Mouse (Mus musculus) limb, embryonic 14.5 days (tissue): Measurements from ENCODE around the gene Nop53. TPM values are rescaled to one million over a fixed set of nuclear protein-coding genes. Genes with fewer than 3 reads are reported as not detected.
"Not testable (repeated sequence)": the region's sequence is repeated elsewhere in the genome, so short reads cannot be mapped to it uniquely, and the experiment has no call there.

ENCODE experiments used
- ATAC-seq: fragments of 200-750 bp; cut with Nextera tagmentation; 2 replicates; pipeline ENCODE4 v1.8.0; 2017; ENCODE audit warnings: low read depth, moderate number of reproducible peaks, moderate TSS enrichment; ENCODE audit not compliant: low FRiP score
- DNase-seq: peaks from one replicate; pipeline ENCODE4 v3.0.0-alpha.2; 2015; ENCODE audit warnings: low spot score
- H3K27ac ChIP-seq: fragments of 300-500 bp; sonication (generic); replicated peaks from 2 replicates; pipeline ENCODE4 v1.5.1; 2014; ENCODE audit warnings: low read depth, mild to moderate bottlenecking, low read length, moderate library complexity, mixed read lengths
- H3K27me3 ChIP-seq: fragments of 300-500 bp; sonication (generic); 2 replicates; pipeline ENCODE4 v1.6.1; 2014; ENCODE audit warnings: low read length, mixed read lengths; ENCODE audit not compliant: control insufficient read depth, insufficient read depth
- H3K36me3 ChIP-seq: fragments of 300-500 bp; sonication (generic); 2 replicates; pipeline ENCODE4 v1.6.1; 2014; ENCODE audit warnings: mild to moderate bottlenecking, low read length, moderate library complexity, mixed read lengths; ENCODE audit not compliant: control insufficient read depth, insufficient read depth
- H3K4me1 ChIP-seq: fragments of 300-500 bp; sonication (generic); 2 replicates; pipeline ENCODE4 v1.6.1; 2014; ENCODE audit warnings: antibody characterized with exemption, low read length, mixed read lengths; ENCODE audit not compliant: control insufficient read depth, insufficient read depth
- H3K4me2 ChIP-seq: fragments of 300-500 bp; sonication (generic); replicated peaks from 2 replicates; pipeline ENCODE4 v1.6.1; 2014; ENCODE audit warnings: low read depth, mild to moderate bottlenecking, low read length, moderate library complexity; ENCODE audit not compliant: severe bottlenecking
- H3K4me3 ChIP-seq: fragments of 300-500 bp; sonication (generic); replicated peaks from 2 replicates; pipeline ENCODE4 v1.5.1; 2014; ENCODE audit warnings: low read length
- H3K9ac ChIP-seq: fragments of 300-500 bp; sonication (generic); 2 replicates; pipeline ENCODE4 v1.6.1; 2014; ENCODE audit warnings: mild to moderate bottlenecking, low read depth, low read length, moderate library complexity; ENCODE audit not compliant: severe bottlenecking
- H3K9me3 ChIP-seq: fragments of 300-500 bp; sonication (generic); 2 replicates; pipeline ENCODE4 v1.6.1; 2016; ENCODE audit warnings: low read length; ENCODE audit not compliant: control insufficient read depth
- POLR2A ChIP-seq: fragments of 200-500 bp; IDR thresholded peaks from 2 replicates; pipeline ENCODE4 v1.8.0; 2012; ENCODE audit warnings: inconsistent platforms, mild to moderate bottlenecking, moderate library complexity, borderline replicate concordance; ENCODE audit not compliant: insufficient read depth, insufficient read length; ENCODE audit errors: extremely low read depth
- WGBS: fragments of 180-500 bp; shearing (Covaris S2); extraction: QIAGEN DNeasy Blood & Tissue Kit; methylation state at CpG from one replicate; pipeline ENCODE4 v1.1.7; 2014; 5-methylcytosine and 5-hydroxymethylcytosine counted together
- polyA plus RNA-seq, 2 experiments: library from polyadenylated mRNA; depleted of rRNA in 1 of 2; stranded (reverse) in 1 of 2; unstranded in 1 of 2; fragments of >200 nt; fragmentation: Nextera tagmentation in 1 of 2; extraction: Ambion mirVana in 1 of 2; gene quantifications; 2 replicates each; pipeline versions ENCODE4 v1.2.1 to v1.2.3; 2012 to 2014

Gene Nop53
- polyA plus RNA-seq, 2 experiments, result 176 to 192 TPM

DNA sequence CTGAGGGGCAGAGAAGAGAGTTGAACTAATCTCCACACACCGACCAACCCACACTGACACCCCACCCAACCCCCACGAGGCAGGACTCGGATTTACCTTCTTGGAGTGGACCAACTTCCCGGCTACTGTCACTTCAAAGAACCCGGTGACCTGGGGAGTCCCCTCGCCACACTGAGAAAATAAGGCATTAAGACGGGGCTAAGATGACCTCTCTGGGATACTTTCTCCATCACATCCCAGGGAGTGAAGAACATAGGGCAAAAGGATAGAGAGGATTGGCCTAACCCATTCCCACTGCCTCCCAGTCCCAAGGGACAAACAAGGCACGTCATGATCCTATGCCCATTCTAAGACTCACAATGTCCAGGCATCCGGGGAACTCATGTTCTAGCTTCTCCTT lies 25.9 kb downstream of the Nop53 start:
- Histone ChIP-seq H3K4me3 (0 out of 2 replicates have a peak overlapping the region, but pooled peaks have one; percentile 79), H3K9ac (no peak overlapping the region), H3K4me1 (peaks cover 14% of the 10 kb centered on the region), H3K27ac (no peak overlapping the region), H3K36me3 (peaks cover 30% of the 10 kb centered on the region), H3K9me3 (no peaks in the 10 kb centered on the region), H3K27me3 (no peaks in the 10 kb centered on the region), H3K4me2 (peak overlapping the region; percentile 80; the same call in 1 of the 2 replicates)
- DNase-seq, result no peak
- WGBS, result 94% methylated on average over 9 of the region's 9 CpGs
- no peak for TF ChIP-seq POLR2A
- ATAC-seq, result no peak

DNA sequence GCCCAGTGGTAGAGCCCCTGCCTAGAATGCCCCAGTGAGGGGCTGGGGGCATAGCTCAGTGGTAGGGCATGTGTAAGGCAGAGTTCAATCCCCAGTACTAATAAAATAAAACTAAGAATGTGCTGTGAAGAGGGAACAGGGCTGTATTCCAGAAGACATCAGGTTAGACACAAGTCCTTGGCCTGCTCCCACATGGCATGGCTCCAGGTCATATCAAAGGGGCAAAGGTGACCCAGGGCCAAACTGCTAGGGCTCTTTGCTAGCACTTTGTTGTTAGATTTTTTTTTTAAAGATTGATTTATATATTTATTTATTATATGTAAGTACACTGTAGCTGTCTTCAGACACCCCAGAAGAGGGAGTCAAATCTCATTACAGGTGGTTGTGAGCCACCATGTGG lies 27.5 kb downstream of the Nop53 start:
- TF ChIP-seq POLR2A, result no peak
- Histone ChIP-seq H3K9ac (no peak overlapping the region), H3K27ac (no peak overlapping the region), H3K27me3 (no peaks in the 10 kb centered on the region), H3K4me1 (peaks cover 14% of the 10 kb centered on the region), H3K36me3 (peaks cover 30% of the 10 kb centered on the region), H3K4me3 (no peak overlapping the region), H3K9me3 (no peaks in the 10 kb centered on the region), H3K4me2 (no peak overlapping the region)
- ATAC-seq (no peak), DNase-seq (no peak)

DNA sequence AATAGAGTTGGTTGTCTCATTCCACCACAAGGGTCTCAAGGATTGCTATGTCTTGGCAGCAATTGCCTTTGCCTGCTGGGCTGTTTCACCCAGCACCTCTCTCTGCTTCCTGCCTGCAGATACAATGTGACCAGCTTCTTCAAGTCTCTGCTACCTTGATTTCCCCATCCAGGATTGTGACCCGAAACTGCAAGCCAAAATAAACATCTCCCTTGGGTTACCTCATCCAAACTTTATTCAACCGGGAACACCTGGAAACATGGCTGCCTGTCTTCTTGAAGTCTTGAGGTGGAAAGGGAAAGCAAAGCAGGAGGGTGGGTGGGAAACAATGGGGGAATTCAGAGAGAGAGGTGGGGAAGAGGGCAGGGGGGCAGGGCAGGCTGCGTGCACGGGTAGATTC lies 28.9 kb downstream of the Nop53 start:
- H3K27me3 ChIP-seq, result no peaks in the 10 kb centered on the region
- peaks cover 30% of the 10 kb centered on the region for H3K36me3 ChIP-seq
- peaks cover 11% of the 10 kb centered on the region for H3K4me1 ChIP-seq
- DNase-seq (no peak), ATAC-seq (no peak)
- H3K4me3 ChIP-seq, result no peak overlapping the region
- H3K9me3 ChIP-seq, result no peaks in the 10 kb centered on the region
- no peak overlapping the region for H3K4me2 ChIP-seq
- 83% methylated on average over 4 of the region's 4 CpGs for WGBS
- H3K9ac ChIP-seq, result no peak overlapping the region
- no peak overlapping the region for H3K27ac ChIP-seq
- TF ChIP-seq POLR2A, result no peak

DNA sequence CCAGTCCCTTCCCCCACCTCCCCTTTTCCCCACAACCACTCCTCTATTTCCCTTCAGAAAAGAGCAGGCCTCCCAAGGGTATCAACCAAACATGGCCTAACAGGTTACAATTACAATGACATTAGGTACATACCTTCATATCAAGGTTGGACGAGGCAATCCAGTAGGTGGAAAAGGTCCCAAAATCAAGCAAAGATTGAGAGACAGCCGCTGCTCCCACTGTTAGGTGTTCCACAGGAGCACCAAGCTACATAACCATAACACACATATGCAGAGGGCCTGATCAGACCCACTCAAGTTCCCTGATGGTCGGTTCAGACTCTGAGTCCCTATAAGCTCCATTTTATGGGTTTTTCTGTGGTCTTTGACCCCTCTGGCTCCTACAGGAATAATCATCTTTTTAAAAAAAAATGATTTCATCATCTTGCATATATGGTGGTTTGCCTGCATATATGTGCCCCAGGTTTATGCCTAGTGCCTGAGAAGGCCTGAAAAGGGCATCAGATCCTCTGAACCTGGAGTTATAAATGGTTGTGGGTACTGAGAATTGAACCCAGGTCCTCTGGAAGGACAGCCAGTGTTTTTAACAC lies 29.6 kb downstream of the Nop53 start:
- Histone ChIP-seq H3K27ac (no peak overlapping the region), H3K4me1 (peaks cover 10% of the 10 kb centered on the region), H3K4me3 (no peak overlapping the region), H3K4me2 (no peak overlapping the region), H3K9me3 (no peaks in the 10 kb centered on the region), H3K9ac (no peak overlapping the region), H3K36me3 (peaks cover 30% of the 10 kb centered on the region), H3K27me3 (no peaks in the 10 kb centered on the region)
- ATAC-seq (no peak), DNase-seq (no peak)
- TF ChIP-seq POLR2A, result no peak
- 80% methylated on average over 3 of the region's 3 CpGs for WGBS

DNA sequence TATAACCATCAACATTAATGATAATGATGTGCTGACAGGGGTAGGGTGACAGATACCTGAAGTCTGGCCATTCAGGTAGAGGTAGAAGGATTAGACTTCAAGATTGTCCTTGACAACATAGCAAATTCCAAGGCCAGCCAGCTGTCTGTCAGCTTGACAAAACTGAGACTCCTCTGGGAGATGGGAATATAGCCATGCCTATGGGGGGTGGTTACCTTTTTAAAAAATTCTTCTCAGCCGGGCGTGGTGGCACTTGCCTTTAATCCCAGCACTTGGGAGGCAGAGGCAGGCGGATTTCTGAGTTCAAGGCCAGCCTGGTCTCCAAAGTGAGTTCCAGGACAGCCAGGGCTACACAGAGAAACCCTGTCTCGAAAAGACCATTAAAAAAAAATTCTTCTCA lies 30.2 kb downstream of the Nop53 start:
- H3K9me3 ChIP-seq, DNase-seq, H3K27ac ChIP-seq, H3K27me3 ChIP-seq, H3K4me1 ChIP-seq, ATAC-seq, H3K4me3 ChIP-seq, H3K4me2 ChIP-seq, H3K9ac ChIP-seq: not testable (repeated sequence)
- H3K36me3 ChIP-seq, result peaks cover 30% of the 10 kb centered on the region
- WGBS, result 95% methylated on average over 4 of the region's 4 CpGs

DNA sequence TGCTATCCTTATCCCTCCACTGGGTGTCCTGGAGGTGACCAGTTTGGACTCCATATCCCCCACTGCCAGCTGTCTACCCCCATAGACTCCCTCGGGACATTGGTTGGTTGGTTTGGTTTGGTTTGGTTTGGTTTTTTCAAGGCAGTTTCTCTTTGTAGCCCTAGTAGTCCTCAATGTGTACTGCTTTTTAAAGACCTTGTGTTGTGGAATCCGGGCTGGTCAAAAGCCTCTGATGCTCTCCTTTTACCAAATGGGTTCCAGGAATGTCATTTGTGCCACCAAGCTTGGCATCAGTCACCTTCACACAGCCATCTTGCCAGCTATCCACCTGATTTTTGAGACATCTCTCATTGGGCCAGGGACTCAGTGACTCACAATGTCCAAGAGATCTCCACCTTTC lies 31.1 kb downstream of the Nop53 start:
- H3K4me1 ChIP-seq, result no peaks in the 10 kb centered on the region
- 94% methylated on average over 2 of the region's 2 CpGs for WGBS
- no peak overlapping the region for H3K4me2 ChIP-seq
- H3K36me3 ChIP-seq, result peaks cover 22% of the 10 kb centered on the region
- TF ChIP-seq POLR2A, result no peak
- H3K27ac ChIP-seq, result no peak overlapping the region
- DNase-seq (no peak), ATAC-seq (no peak)
- no peak overlapping the region for H3K9ac ChIP-seq
- H3K9me3 ChIP-seq, result no peaks in the 10 kb centered on the region
- H3K27me3 ChIP-seq, result no peaks in the 10 kb centered on the region
- H3K4me3 ChIP-seq, result no peak overlapping the region
